Mouse (Mus musculus) megakaryocyte, embryonic 14.5 days (primary cell): ENCODE measurements around the gene Fxr2. TPM values are rescaled to one million over a fixed set of nuclear protein-coding genes. Genes with fewer than 3 reads are reported as not detected.
"Not testable (repeated sequence)": the region's sequence is repeated elsewhere in the genome, so short reads cannot be mapped to it uniquely, and the experiment has no call there.

Experiments used
- H3K27me3 ChIP-seq: replicated peaks from 2 replicates; pipeline ENCODE3; 2012; ENCODE audit warnings: inconsistent platforms
- H3K36me3 ChIP-seq: replicated peaks from 2 replicates; pipeline ENCODE3; 2012; ENCODE audit warnings: low read length, inconsistent platforms, mixed read lengths
- H3K4me1 ChIP-seq: 2 replicates; pipeline ENCODE4 v1.6.1; 2012; ENCODE audit warnings: inconsistent platforms
- H3K4me3 ChIP-seq: replicated peaks from 2 replicates; pipeline ENCODE3; 2012; ENCODE audit warnings: moderate library complexity, mild to moderate bottlenecking, inconsistent platforms
- H3K9me3 ChIP-seq: 2 replicates; pipeline ENCODE4 v1.6.1; 2012; ENCODE audit warnings: inconsistent platforms
- FLI1 ChIP-seq: IDR thresholded peaks from 2 replicates; pipeline ENCODE4 v1.6.1; 2012; ENCODE audit warnings: low read length, inconsistent platforms, mixed read lengths
- GATA1 ChIP-seq: IDR thresholded peaks from 3 replicates; pipeline ENCODE4 v1.6.1; 2012; ENCODE audit warnings: mixed read lengths, low read length, inconsistent platforms, borderline replicate concordance
- polyA plus RNA-seq: library from polyadenylated mRNA; stranded (reverse); fragments of >175 nt; gene quantifications from 2 replicates; pipeline ENCODE4 v1.2.3, GENCODE M21; 2012; ENCODE audit warnings: low replicate concordance; ENCODE audit not compliant: insufficient read depth

Fxr2 gene
- polyA plus RNA-seq, 1 experiment = 65.7 TPM

GRCm38 (mm10) chr11:69692196-69692811 lies 59.5 kb downstream of the Fxr2 start:
- Histone ChIP-seq H3K4me3 (peak overlapping the region; percentile 74), H3K9me3 (no peaks in the 10 kb centered on the region), H3K4me1 (peaks cover 65% of the 10 kb centered on the region), H3K36me3 (no peaks in the 10 kb centered on the region), H3K27me3 (peaks cover 6% of the 10 kb centered on the region)
- TF ChIP-seq GATA1 (no peak), FLI1 (no peak)

- Histone ChIP-seq H3K27me3 (peaks cover 6% of the 10 kb centered on the region), H3K4me3 (no peak overlapping the region), H3K4me1 (peaks cover 65% of the 10 kb centered on the region), H3K36me3 (no peaks in the 10 kb centered on the region), H3K9me3 (no peaks in the 10 kb centered on the region)
- TF ChIP-seq GATA1 = no peak
- no peak for TF ChIP-seq FLI1
Measured at GRCm38 (mm10) chr11:69692863-69693262, 60.1 kb downstream of the Fxr2 start.

- no peak overlapping the region for H3K4me3 ChIP-seq
- H3K9me3 ChIP-seq = peaks cover under 1% of the 10 kb centered on the region
- H3K4me1 ChIP-seq = peaks cover 61% of the 10 kb centered on the region
- peaks cover 6% of the 10 kb centered on the region for H3K27me3 ChIP-seq
- no peak for TF ChIP-seq GATA1
- no peak for TF ChIP-seq FLI1
- no peaks in the 10 kb centered on the region for H3K36me3 ChIP-seq
Measured at GRCm38 (mm10) chr11:69693421-69693965, 60.7 kb downstream of the Fxr2 start.

GRCm38 (mm10) chr11:69695046-69695360 lies 62.2 kb downstream of the Fxr2 start:
- H3K27me3 ChIP-seq = peaks cover 6% of the 10 kb centered on the region
- peaks cover 5% of the 10 kb centered on the region for H3K9me3 ChIP-seq
- no peaks in the 10 kb centered on the region for H3K36me3 ChIP-seq
- H3K4me3 ChIP-seq = peak overlapping the region; percentile 87
- TF ChIP-seq FLI1 (no peak), GATA1 (no peak)
- H3K4me1 ChIP-seq = peaks cover 55% of the 10 kb centered on the region

- no peaks in the 10 kb centered on the region for H3K36me3 ChIP-seq
- peaks cover 5% of the 10 kb centered on the region for H3K9me3 ChIP-seq
- peak within 1 kb of the TSS; percentile 87 for H3K4me3 ChIP-seq
- H3K27me3 ChIP-seq = peaks cover 6% of the 10 kb centered on the region
- TF ChIP-seq FLI1 (no peak), GATA1 (no peak)
- peaks cover 53% of the 10 kb centered on the region for H3K4me1 ChIP-seq
Measured at GRCm38 (mm10) chr11:69695361-69696181, 62.8 kb downstream of the Fxr2 start, which contains the start of the genes Tnfsf12 and Tnfsfm13. Tnfsf12 (minus strand) TSS chr11:69695849. Tnfsfm13 (minus strand) TSS chr11:69696098.

GRCm38 (mm10) chr11:69697396-69697795 lies 64.6 kb downstream of the Fxr2 start:
- H3K4me3 ChIP-seq = no peak overlapping the region
- H3K9me3 ChIP-seq = peaks cover 5% of the 10 kb centered on the region
- TF ChIP-seq GATA1 (no peak), FLI1 (no peak)
- no peaks in the 10 kb centered on the region for H3K36me3 ChIP-seq
- peaks cover 6% of the 10 kb centered on the region for H3K27me3 ChIP-seq
- peaks cover 42% of the 10 kb centered on the region for H3K4me1 ChIP-seq

- Histone ChIP-seq H3K27me3 (peaks cover 6% of the 10 kb centered on the region), H3K36me3 (no peaks in the 10 kb centered on the region), H3K9me3 (peaks cover 5% of the 10 kb centered on the region), H3K4me1 (peaks cover 32% of the 10 kb centered on the region), H3K4me3 (no peak overlapping the region)
- TF ChIP-seq FLI1 = no peak
- no peak for TF ChIP-seq GATA1
Measured at GRCm38 (mm10) chr11:69698574-69698973, 65.8 kb downstream of the Fxr2 start.

- Histone ChIP-seq H3K9me3 (peaks cover 5% of the 10 kb centered on the region), H3K27me3 (peaks cover 6% of the 10 kb centered on the region)
Measured at GRCm38 (mm10) chr11:69699595-69699994, 66.8 kb downstream of the Fxr2 start.

GRCm38 (mm10) chr11:69702886-69703285 lies 70.1 kb downstream of the Fxr2 start:
- H3K27me3 ChIP-seq, H3K9me3 ChIP-seq, H3K4me3 ChIP-seq, H3K36me3 ChIP-seq: not testable (repeated sequence)
- peaks cover 39% of the 10 kb centered on the region for H3K4me1 ChIP-seq

More at GRCm38 (mm10) chr11:69699595-69699994, 66.8 kb downstream of the Fxr2 start:
- Histone ChIP-seq H3K36me3 (no peaks in the 10 kb centered on the region), H3K4me1 (peaks cover 41% of the 10 kb centered on the region), H3K4me3 (no peak overlapping the region)
- TF ChIP-seq GATA1 (no peak), FLI1 (no peak)

Other genes starting within 250 kb of the Fxr2 start
- gene Naa38, start 237.5 kb upstream of the Fxr2 start, polyA plus RNA-seq = 33.8 and 159 TPM in 2 replicates
- 0.25 and 2.4 TPM in 2 replicates for gene Cyb5d1, start 237.4 kb upstream of the Fxr2 start, polyA plus RNA-seq
- gene Tmem88, start 234.8 kb upstream of the Fxr2 start, polyA plus RNA-seq = 0.35 TPM in 1 of 2 replicates, not detected in the other
- 44.5 and 45.4 TPM in 2 replicates for gene Kdm6b, start 219.3 kb upstream of the Fxr2 start, polyA plus RNA-seq
- 0.95 TPM in 1 of 2 replicates, not detected in the other for gene Dnah2, start 83.9 kb upstream of the Fxr2 start, polyA plus RNA-seq
- 0.51 and 2.1 TPM in 2 replicates for gene Efnb3, start 72.8 kb upstream of the Fxr2 start, polyA plus RNA-seq
- 19.7 and 50.2 TPM in 2 replicates for gene Wrap53, start 52.7 kb upstream of the Fxr2 start, polyA plus RNA-seq
- gene Trp53, start 52.6 kb upstream of the Fxr2 start, polyA plus RNA-seq = 53.2 and 68.6 TPM in 2 replicates
- 2.8 and 4.2 TPM in 2 replicates for gene Atp1b2, start 27.0 kb upstream of the Fxr2 start, polyA plus RNA-seq
- not detected in 2 replicates for gene Shbg, start 15.1 kb upstream of the Fxr2 start, polyA plus RNA-seq
- not detected in 2 replicates for gene Sat2, start 11.0 kb upstream of the Fxr2 start, polyA plus RNA-seq
- gene Sox15, start 22.3 kb downstream of the Fxr2 start, polyA plus RNA-seq = not detected in 2 replicates
- 16.2 and 31.6 TPM in 2 replicates for gene Mpdu1, start 29.7 kb downstream of the Fxr2 start, polyA plus RNA-seq
- gene Cd68, start 33.2 kb downstream of the Fxr2 start, polyA plus RNA-seq = 8.7 and 128 TPM in 2 replicates
- 144 and 601 TPM in 2 replicates for gene Eif4a1, start 39.4 kb downstream of the Fxr2 start, polyA plus RNA-seq
- 54.1 and 94.8 TPM in 2 replicates for gene Senp3, start 49.1 kb downstream of the Fxr2 start, polyA plus RNA-seq
- gene Tnfsf13, start 52.8 kb downstream of the Fxr2 start, polyA plus RNA-seq = 0.56 TPM in 1 of 2 replicates, not detected in the other
- gene Tnfsf12, start 62.9 kb downstream of the Fxr2 start, polyA plus RNA-seq = 5.3 and 13.1 TPM in 2 replicates
- 2.0 and 2.5 TPM in 2 replicates for gene Tnfsfm13, start 63.1 kb downstream of the Fxr2 start, polyA plus RNA-seq
- 36.5 and 129 TPM in 2 replicates for gene Polr2a, start 125.6 kb downstream of the Fxr2 start, polyA plus RNA-seq
- gene Slc35g3, start 129.0 kb downstream of the Fxr2 start, polyA plus RNA-seq = not detected in 2 replicates
- gene Zbtb4, start 132.9 kb downstream of the Fxr2 start, polyA plus RNA-seq = 1.9 and 3.9 TPM in 2 replicates
- not detected in 2 replicates for gene Chrnb1, start 163.0 kb downstream of the Fxr2 start, polyA plus RNA-seq
- gene Fgf11, start 168.9 kb downstream of the Fxr2 start, polyA plus RNA-seq = 0.64 TPM in 1 of 2 replicates, not detected in the other
- gene Tmem102, start 172.6 kb downstream of the Fxr2 start, polyA plus RNA-seq = not detected in 2 replicates
- not detected in 2 replicates for gene Gm39566, start 182.3 kb downstream of the Fxr2 start, polyA plus RNA-seq
- not detected in 2 replicates for gene Spem2, start 185.5 kb downstream of the Fxr2 start, polyA plus RNA-seq
- not detected in 2 replicates for gene Spem1, start 189.2 kb downstream of the Fxr2 start, polyA plus RNA-seq
- 4.9 and 17.7 TPM in 2 replicates for gene Nlgn2, start 204.8 kb downstream of the Fxr2 start, polyA plus RNA-seq
- gene Tmem256, start 205.5 kb downstream of the Fxr2 start, polyA plus RNA-seq = 742 and 1,105 TPM in 2 replicates
- 41.3 and 79.4 TPM in 2 replicates for gene Plscr3, start 213.4 kb downstream of the Fxr2 start, polyA plus RNA-seq
- gene Tnk1, start 225.7 kb downstream of the Fxr2 start, polyA plus RNA-seq = not detected in 2 replicates
- not detected in 2 replicates for gene Tmem95, start 245.0 kb downstream of the Fxr2 start, polyA plus RNA-seq
- 0.98 TPM in 1 of 2 replicates, not detected in the other for gene Kctd11, start 248.4 kb downstream of the Fxr2 start, polyA plus RNA-seq